Mouse (Mus musculus) bone marrow macrophage, adult 2 months (primary cell): Measurements from ENCODE around the gene Dip2c.

Experiments
- CTCF ChIP-seq: IDR thresholded peaks from 2 replicates; pipeline ENCODE4 v1.5.1; 2012; ENCODE audit warnings: low read depth, mild to moderate bottlenecking, low read length, moderate library complexity
- POLR2A ChIP-seq: IDR thresholded peaks from 2 replicates; pipeline ENCODE4 v1.6.1; 2012; ENCODE audit warnings: mild to moderate bottlenecking, low read depth, low read length, borderline replicate concordance

- no peak for TF ChIP-seq POLR2A
- TF ChIP-seq CTCF = no peak
These were observed 142.1 kb downstream of the Dip2c start for GRCm38 (mm10) chr13:9418441-9418840.
